Mouse (Mus musculus): Measurements from ENCODE around the gene Smdt1. TPM values are rescaled to one million over a fixed set of nuclear protein-coding genes. Genes with fewer than 3 reads are reported as not detected.

Gene Smdt1
- total and polyA plus RNA-seq, 3 experiments, result 111 to 159 TPM; not detected in 1

DNA sequence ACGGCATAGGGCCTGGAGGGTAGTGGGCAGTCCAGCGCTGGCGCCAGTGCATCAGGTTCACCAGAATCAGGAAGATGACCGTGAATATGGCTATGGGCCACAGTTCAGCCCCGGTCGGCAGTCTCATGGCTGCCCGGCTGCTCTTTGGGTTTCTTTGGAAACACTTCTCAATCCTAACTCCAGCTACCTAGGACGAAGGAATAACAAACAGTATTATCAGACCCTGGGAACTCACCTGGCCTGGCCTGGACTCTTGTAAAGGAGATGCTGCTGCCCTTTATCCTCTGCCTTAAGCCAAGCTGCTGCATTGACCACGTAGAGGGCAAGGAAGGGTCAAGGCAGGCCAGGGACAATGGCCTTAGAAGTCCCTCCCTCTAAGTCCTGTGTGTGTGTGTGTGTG lies 37.1 kb downstream of the Smdt1 start:
- H3K27ac ChIP-seq (ENCODE audit: control insufficient read depth, low read depth, low read length), result no peak overlapping the region
- H3K9ac ChIP-seq (ENCODE audit: control insufficient read depth, low read depth, low read length, poor library complexity, severe bottlenecking), result no peak overlapping the region
- TF ChIP-seq ELF1 (IDR thresholded peaks at IDR 0.05; ENCODE audit: low read depth, low read length) (no peak), E2F4 (IDR thresholded peaks at IDR 0.05; ENCODE audit: borderline replicate concordance, low read depth, low read length) (no peak), RAD21 (IDR thresholded peaks at IDR 0.05; ENCODE audit: low read depth, low read length) (no peak), TAL1 (IDR thresholded peaks at IDR 0.05; ENCODE audit: low read length) (no peak), GABPA (IDR thresholded peaks at IDR 0.05; ENCODE audit: low read depth, low read length) (no peak), USF1 (IDR thresholded peaks at IDR 0.05; ENCODE audit: low read depth, low read length) (no peak), MYB (IDR thresholded peaks at IDR 0.05; ENCODE audit: low read depth, low read length) (no peak), MYC (IDR thresholded peaks at IDR 0.05; ENCODE audit: low read depth, low read length) (no peak), USF2 (IDR thresholded peaks at IDR 0.05; ENCODE audit: borderline replicate concordance in 1 of 2, insufficient read depth in 1 of 2, low read depth in 1 of 2, low read length in 2 of 2) (no peak), ETS1 (IDR thresholded peaks at IDR 0.05; ENCODE audit: low read depth, low read length) (no peak), GATA1 (IDR thresholded peaks at IDR 0.05; ENCODE audit: low read depth, low read length) (no peak), CTCF (IDR thresholded peaks at IDR 0.05 in 2 of 3, conservative IDR thresholded peaks at IDR 0.05 in 1 of 3; ENCODE audit: control insufficient read depth in 1 of 3, insufficient read depth in 1 of 3, low read depth in 2 of 3, low read length in 3 of 3, poor library complexity in 1 of 3, severe bottlenecking in 1 of 3) (no peak), EP300 (IDR thresholded peaks at IDR 0.05; ENCODE audit: low read depth in 1 of 2, low read length in 2 of 2) (no peak), MXI1 (IDR thresholded peaks at IDR 0.05; ENCODE audit: low read depth, low read length) (no peak), KAT2A (conservative IDR thresholded peaks at IDR 0.05; ENCODE audit: low read depth, low read length) (no peak), CHD2 (IDR thresholded peaks at IDR 0.05; ENCODE audit: low read length) (no peak), POLR2AphosphoS2 (IDR thresholded peaks at IDR 0.05; ENCODE audit: low read length) (no peak), MAZ (IDR thresholded peaks at IDR 0.05; ENCODE audit: low read depth, low read length) (no peak)
- no peaks in the 10 kb centered on the region for H3K79me2 ChIP-seq (ENCODE audit: control insufficient read depth, insufficient read depth, low read length, poor library complexity)
- no peaks in the 10 kb centered on the region for H3K4me1 ChIP-seq (ENCODE audit: control insufficient read depth in 1 of 2, insufficient read depth in 2 of 2, low read length in 2 of 2)
- no peaks in the 10 kb centered on the region for H3K9me3 ChIP-seq (replicated peaks; ENCODE audit: insufficient read depth, low read length)
- H3K27me3 ChIP-seq (ENCODE audit: control insufficient read depth in 1 of 2, insufficient read depth in 2 of 2, low read length in 2 of 2), result peaks cover 2 to 6% of the 10 kb centered on the region in 2 experiments; a peak in 3 of 4 replicates
- H3K4me3 ChIP-seq (ENCODE audit: control insufficient read depth in 1 of 2, insufficient read depth in 1 of 2, low read depth in 2 of 2, low read length in 2 of 2), result no peak overlapping the region
- no peak for DNase-seq (ENCODE audit: low read depth, low spot score)
- no peaks in the 10 kb centered on the region for H3K36me3 ChIP-seq (ENCODE audit: control insufficient read depth in 1 of 2, insufficient read depth in 2 of 2, low read length in 2 of 2)

DNA sequence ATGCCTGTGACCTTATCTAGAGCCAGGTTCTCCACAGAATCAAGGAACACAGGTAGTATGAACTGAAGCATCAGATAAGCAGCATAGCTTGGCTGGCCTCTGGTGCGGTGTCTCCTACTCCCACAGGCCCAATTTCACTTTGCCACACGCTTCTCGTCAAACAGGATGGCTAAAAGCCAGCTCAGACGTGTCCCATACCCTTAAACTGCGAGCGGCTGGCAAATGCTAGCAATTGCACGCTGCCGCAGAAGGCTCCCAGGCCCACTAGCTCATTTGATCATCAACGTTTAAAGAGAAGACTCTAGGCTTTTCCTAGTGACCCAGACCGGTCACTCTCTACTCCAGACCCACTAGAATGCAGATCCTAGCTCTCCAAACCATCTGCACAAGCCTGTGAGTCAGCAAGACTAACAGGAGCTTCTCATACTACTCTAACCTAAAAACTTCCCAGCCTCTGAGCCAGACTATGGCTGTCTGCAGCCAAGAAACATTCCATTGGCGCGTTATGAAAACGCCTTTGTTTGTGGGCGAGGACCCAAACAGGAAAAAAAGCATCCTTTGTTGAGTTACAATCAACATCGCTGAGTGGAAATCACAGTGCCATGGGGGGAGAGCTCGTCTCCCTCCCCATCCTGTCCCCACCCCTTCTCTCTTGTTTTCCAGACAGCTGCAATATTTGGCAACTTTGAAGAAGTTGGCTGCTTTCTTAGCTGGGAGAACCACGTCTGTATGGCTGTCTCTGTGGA lies 37.8 kb downstream of the Smdt1 start:
- Histone ChIP-seq H3K4me3 (ENCODE audit: control insufficient read depth in 1 of 2, insufficient read depth in 1 of 2, low read depth in 2 of 2, low read length in 2 of 2) (no peak overlapping the region), H3K9ac (ENCODE audit: control insufficient read depth, low read depth, low read length, poor library complexity, severe bottlenecking) (no peak overlapping the region), H3K9me3 (replicated peaks; ENCODE audit: insufficient read depth, low read length) (no peaks in the 10 kb centered on the region), H3K79me2 (ENCODE audit: control insufficient read depth, insufficient read depth, low read length, poor library complexity) (no peaks in the 10 kb centered on the region), H3K27ac (ENCODE audit: control insufficient read depth, low read depth, low read length) (no peak overlapping the region), H3K36me3 (ENCODE audit: control insufficient read depth in 1 of 2, insufficient read depth in 2 of 2, low read length in 2 of 2) (no peaks in the 10 kb centered on the region), H3K4me1 (ENCODE audit: control insufficient read depth in 1 of 2, insufficient read depth in 2 of 2, low read length in 2 of 2) (no peaks in the 10 kb centered on the region), H3K27me3 (ENCODE audit: control insufficient read depth in 1 of 2, insufficient read depth in 2 of 2, low read length in 2 of 2) (peaks cover 0 to 6% of the 10 kb centered on the region in 2 experiments; a peak in 3 of 4 replicates)
- no peak for TF ChIP-seq JUND (IDR thresholded peaks at IDR 0.05; ENCODE audit: low read depth, low read length)
- no peak for TF ChIP-seq ETS1 (IDR thresholded peaks at IDR 0.05; ENCODE audit: low read depth, low read length)
- no peak for TF ChIP-seq EP300 (IDR thresholded peaks at IDR 0.05; ENCODE audit: low read depth in 1 of 2, low read length in 2 of 2)
- no peak for TF ChIP-seq GATA1 (IDR thresholded peaks at IDR 0.05; ENCODE audit: low read depth, low read length)
- no peak for TF ChIP-seq TAL1 (IDR thresholded peaks at IDR 0.05; ENCODE audit: low read length)
- TF ChIP-seq BHLHE40 (IDR thresholded peaks at IDR 0.05; ENCODE audit: borderline replicate concordance, low read depth, low read length), result no peak
- TF ChIP-seq RAD21 (IDR thresholded peaks at IDR 0.05; ENCODE audit: low read depth, low read length), result no peak
- no peak for TF ChIP-seq POLR2A (IDR thresholded peaks at IDR 0.05; ENCODE audit: control insufficient read depth in 1 of 2, insufficient read depth in 1 of 2, low read depth in 1 of 2, low read length in 2 of 2, poor library complexity in 1 of 2)
- TF ChIP-seq ZKSCAN1 (IDR thresholded peaks at IDR 0.05; ENCODE audit: low read depth, low read length), result no peak
- no peak for TF ChIP-seq MAFK (IDR thresholded peaks at IDR 0.05; ENCODE audit: borderline replicate concordance, low read depth, low read length)
- DNase-seq (ENCODE audit: low read depth, low spot score), result no peak
